Mouse (Mus musculus): ENCODE results near the gene Tmem39a. TPM values are rescaled to one million over a fixed set of nuclear protein-coding genes. Genes with fewer than 3 reads are reported as not detected.

The Tmem39a gene
- total and polyA plus RNA-seq, 3 experiments = 17.3 to 148 (median 53.5) TPM

GRCm38 (mm10) chr16:38632147-38632546, 73.6 kb downstream of the Tmem39a start:
- no peak for DNase-seq (ENCODE audit: low spot score)
- peak; percentile 34; the same call in 1 of the 2 replicates for ATAC-seq (ENCODE audit: extremely low read depth, insufficient number of reproducible peaks, low FRiP score, poor library complexity, severe bottlenecking)
- TF ChIP-seq CTCF (IDR thresholded peaks at IDR 0.05; ENCODE audit: low read depth, low read length) = peak; percentile 49
- no peak for TF ChIP-seq TAL1 (conservative IDR thresholded peaks at IDR 0.05; ENCODE audit: low read depth, low read length)
- Histone ChIP-seq H3K27me3 (ENCODE audit: insufficient read depth, low read length) (peaks cover 15% of the 10 kb centered on the region), H3K36me3 (replicated peaks) (no peaks in the 10 kb centered on the region), H3K4me1 (ENCODE audit: insufficient read depth, low read depth, low read length) (no peaks in the 10 kb centered on the region), H3K9me3 (replicated peaks) (no peaks in the 10 kb centered on the region), H3K4me3 (ENCODE audit: low read depth, low read length) (no peak overlapping the region)

- ATAC-seq (ENCODE audit: extremely low read depth, insufficient number of reproducible peaks, low FRiP score, poor library complexity, severe bottlenecking) (no peak), DNase-seq (ENCODE audit: low spot score) (no peak)
- no peaks in the 10 kb centered on the region for H3K4me1 ChIP-seq (ENCODE audit: insufficient read depth, low read depth, low read length)
- no peaks in the 10 kb centered on the region for H3K9me3 ChIP-seq (replicated peaks)
- H3K27me3 ChIP-seq (ENCODE audit: insufficient read depth, low read length) = peaks cover 5% of the 10 kb centered on the region; the same call in 1 of the 2 replicates
- TF ChIP-seq TAL1 (conservative IDR thresholded peaks at IDR 0.05; ENCODE audit: low read depth, low read length) = no peak
- no peak for TF ChIP-seq CTCF (IDR thresholded peaks at IDR 0.05; ENCODE audit: low read depth, low read length)
- no peak for TF ChIP-seq GATA2 (IDR thresholded peaks at IDR 0.05; ENCODE audit: borderline replicate concordance, low read depth, low read length)
- no peak for TF ChIP-seq GATA1 (IDR thresholded peaks at IDR 0.05; ENCODE audit: borderline replicate concordance, low read length)
- no peak for TF ChIP-seq POLR2AphosphoS5 (IDR thresholded peaks at IDR 0.05; ENCODE audit: insufficient replicate concordance, low read depth, low read length)
- no peak overlapping the region for H3K4me3 ChIP-seq (ENCODE audit: low read depth, low read length)
- no peaks in the 10 kb centered on the region for H3K36me3 ChIP-seq (replicated peaks)
Observed at GRCm38 (mm10) chr16:38635833-38636390, 77.4 kb downstream of the Tmem39a start.

GRCm38 (mm10) chr16:38636682-38637081, 78.2 kb downstream of the Tmem39a start:
- H3K4me3 ChIP-seq (ENCODE audit: low read depth, low read length) = no peak overlapping the region
- no peak for ATAC-seq (ENCODE audit: extremely low read depth, insufficient number of reproducible peaks, low FRiP score, poor library complexity, severe bottlenecking)
- TF ChIP-seq POLR2AphosphoS5 (IDR thresholded peaks at IDR 0.05; ENCODE audit: insufficient replicate concordance, low read depth, low read length) (no peak), TAL1 (conservative IDR thresholded peaks at IDR 0.05; ENCODE audit: low read depth, low read length) (no peak), CTCF (IDR thresholded peaks at IDR 0.05; ENCODE audit: low read depth, low read length) (no peak), GATA2 (IDR thresholded peaks at IDR 0.05; ENCODE audit: borderline replicate concordance, low read depth, low read length) (no peak), GATA1 (IDR thresholded peaks at IDR 0.05; ENCODE audit: borderline replicate concordance, low read length) (no peak)
- DNase-seq (ENCODE audit: low spot score) = no peak
- no peaks in the 10 kb centered on the region for H3K36me3 ChIP-seq (replicated peaks)
- H3K27me3 ChIP-seq (ENCODE audit: insufficient read depth, low read length) = peaks cover 4% of the 10 kb centered on the region; the same call in 1 of the 2 replicates
- H3K4me1 ChIP-seq (ENCODE audit: insufficient read depth, low read depth, low read length) = no peaks in the 10 kb centered on the region
- H3K9me3 ChIP-seq (replicated peaks) = no peaks in the 10 kb centered on the region

- no peaks in the 10 kb centered on the region for H3K4me1 ChIP-seq (ENCODE audit: insufficient read depth, low read depth, low read length)
- H3K9me3 ChIP-seq (replicated peaks) = no peaks in the 10 kb centered on the region
- TF ChIP-seq TAL1 (conservative IDR thresholded peaks at IDR 0.05; ENCODE audit: low read depth, low read length) (no peak), GATA2 (IDR thresholded peaks at IDR 0.05; ENCODE audit: borderline replicate concordance, low read depth, low read length) (no peak), CTCF (IDR thresholded peaks at IDR 0.05; ENCODE audit: low read depth, low read length) (no peak), POLR2AphosphoS5 (IDR thresholded peaks at IDR 0.05; ENCODE audit: insufficient replicate concordance, low read depth, low read length) (no peak)
- H3K27me3 ChIP-seq (ENCODE audit: insufficient read depth, low read length) = peaks cover 4% of the 10 kb centered on the region; the same call in 1 of the 2 replicates
- no peak overlapping the region for H3K4me3 ChIP-seq (ENCODE audit: low read depth, low read length)
- no peak for ATAC-seq (ENCODE audit: extremely low read depth, insufficient number of reproducible peaks, low FRiP score, poor library complexity, severe bottlenecking)
- no peaks in the 10 kb centered on the region for H3K36me3 ChIP-seq (replicated peaks)
- DNase-seq (ENCODE audit: low spot score) = no peak
Observed at GRCm38 (mm10) chr16:38637085-38637484, 78.6 kb downstream of the Tmem39a start.

Other genes starting within 250 kb of the Tmem39a start
- gene Maats1, start 216.6 kb upstream of the Tmem39a start, total RNA-seq (2014; fragmentation: Nextera tagmentation) = not detected in 2 replicates
- gene Maats1, start 216.6 kb upstream of the Tmem39a start, total RNA-seq (2017) = 0.11 TPM in 1 of 2 replicates, not detected in the other
- gene Maats1, start 216.6 kb upstream of the Tmem39a start, polyA plus RNA-seq (2012) = not detected in 2 replicates
- 210 and 232 TPM in 2 replicates for gene Cox17, start 211.7 kb upstream of the Tmem39a start, total RNA-seq (2014; fragmentation: Nextera tagmentation)
- gene Cox17, start 211.7 kb upstream of the Tmem39a start, total RNA-seq (2017) = 836 and 871 TPM in 2 replicates
- gene Cox17, start 211.7 kb upstream of the Tmem39a start, polyA plus RNA-seq (2012) = 163 and 234 TPM in 2 replicates
- gene Gm21987, start 211.7 kb upstream of the Tmem39a start, total RNA-seq (2014; fragmentation: Nextera tagmentation) = 4.7 TPM in 1 of 2 replicates, not detected in the other
- gene Gm21987, start 211.7 kb upstream of the Tmem39a start, total RNA-seq (2017) = not detected in 2 replicates
- 1,146 and 1,190 TPM in 2 replicates for gene Gm21987, start 211.7 kb upstream of the Tmem39a start, polyA plus RNA-seq (2012)
- 22.7 and 25.7 TPM in 2 replicates for gene Popdc2, start 196.5 kb upstream of the Tmem39a start, total RNA-seq (2014; fragmentation: Nextera tagmentation)
- gene Popdc2, start 196.5 kb upstream of the Tmem39a start, total RNA-seq (2017) = 2.8 and 4.3 TPM in 2 replicates
- gene Popdc2, start 196.5 kb upstream of the Tmem39a start, polyA plus RNA-seq (2012) = 5.0 and 5.4 TPM in 2 replicates
- 1.7 TPM in 1 of 2 replicates, not detected in the other for gene Pla1a, start 125.6 kb upstream of the Tmem39a start, total RNA-seq (2014; fragmentation: Nextera tagmentation)
- 0.16 TPM in 1 of 2 replicates, not detected in the other for gene Pla1a, start 125.6 kb upstream of the Tmem39a start, total RNA-seq (2017)
- not detected in 2 replicates for gene Pla1a, start 125.6 kb upstream of the Tmem39a start, polyA plus RNA-seq (2012)
- 56.4 and 60.6 TPM in 2 replicates for gene Adprh, start 106.0 kb upstream of the Tmem39a start, total RNA-seq (2014; fragmentation: Nextera tagmentation)
- gene Adprh, start 106.0 kb upstream of the Tmem39a start, total RNA-seq (2017) = 26.4 and 28.4 TPM in 2 replicates
- gene Adprh, start 106.0 kb upstream of the Tmem39a start, polyA plus RNA-seq (2012) = 355 and 468 TPM in 2 replicates
- gene Cd80, start 103.1 kb upstream of the Tmem39a start, total RNA-seq (2014; fragmentation: Nextera tagmentation) = 62.1 and 77.0 TPM in 2 replicates
- 4.9 and 5.3 TPM in 2 replicates for gene Cd80, start 103.1 kb upstream of the Tmem39a start, total RNA-seq (2017)
- 2.2 and 3.0 TPM in 2 replicates for gene Cd80, start 103.1 kb upstream of the Tmem39a start, polyA plus RNA-seq (2012)
- 36.7 and 38.7 TPM in 2 replicates for gene Timmdc1, start 36.0 kb upstream of the Tmem39a start, total RNA-seq (2014; fragmentation: Nextera tagmentation)
- gene Timmdc1, start 36.0 kb upstream of the Tmem39a start, total RNA-seq (2017) = 27.0 and 28.6 TPM in 2 replicates
- 25.9 and 28.3 TPM in 2 replicates for gene Timmdc1, start 36.0 kb upstream of the Tmem39a start, polyA plus RNA-seq (2012)
- gene Poglut1, start 8.4 kb upstream of the Tmem39a start, total RNA-seq (2014; fragmentation: Nextera tagmentation) = 74.7 and 79.0 TPM in 2 replicates
- gene Poglut1, start 8.4 kb upstream of the Tmem39a start, total RNA-seq (2017) = 26.1 and 35.0 TPM in 2 replicates
- gene Poglut1, start 8.4 kb upstream of the Tmem39a start, polyA plus RNA-seq (2012) = 8.8 and 10.0 TPM in 2 replicates
- not detected in 2 replicates for gene Arhgap31, start 154.6 kb downstream of the Tmem39a start, total RNA-seq (2014; fragmentation: Nextera tagmentation)
- gene Arhgap31, start 154.6 kb downstream of the Tmem39a start, total RNA-seq (2017) = 0.06 and 0.16 TPM in 2 replicates
- 0.01 and 0.02 TPM in 2 replicates for gene Arhgap31, start 154.6 kb downstream of the Tmem39a start, polyA plus RNA-seq (2012)
- gene B4galt4, start 183.6 kb downstream of the Tmem39a start, total RNA-seq (2014; fragmentation: Nextera tagmentation) = not detected in 2 replicates
- gene B4galt4, start 183.6 kb downstream of the Tmem39a start, total RNA-seq (2017) = not detected in 2 replicates
- not detected in 2 replicates for gene B4galt4, start 183.6 kb downstream of the Tmem39a start, polyA plus RNA-seq (2012)
- not detected in 2 replicates for gene Upk1b, start 241.6 kb downstream of the Tmem39a start, total RNA-seq (2014; fragmentation: Nextera tagmentation)
- gene Upk1b, start 241.6 kb downstream of the Tmem39a start, total RNA-seq (2017) = 0.38 TPM in 1 of 2 replicates, not detected in the other
- not detected in 2 replicates for gene Upk1b, start 241.6 kb downstream of the Tmem39a start, polyA plus RNA-seq (2012)